Mouse (Mus musculus) bone marrow macrophage, adult 2 months (primary cell): ENCODE results near the gene Map1b.

ENCODE experiments used
- CTCF ChIP-seq: IDR thresholded peaks from 2 replicates; pipeline ENCODE4 v1.5.1; 2012; ENCODE audit warnings: low read depth, mild to moderate bottlenecking, low read length, moderate library complexity
- POLR2A ChIP-seq: IDR thresholded peaks from 2 replicates; pipeline ENCODE4 v1.6.1; 2012; ENCODE audit warnings: mild to moderate bottlenecking, low read depth, low read length, borderline replicate concordance

DNA sequence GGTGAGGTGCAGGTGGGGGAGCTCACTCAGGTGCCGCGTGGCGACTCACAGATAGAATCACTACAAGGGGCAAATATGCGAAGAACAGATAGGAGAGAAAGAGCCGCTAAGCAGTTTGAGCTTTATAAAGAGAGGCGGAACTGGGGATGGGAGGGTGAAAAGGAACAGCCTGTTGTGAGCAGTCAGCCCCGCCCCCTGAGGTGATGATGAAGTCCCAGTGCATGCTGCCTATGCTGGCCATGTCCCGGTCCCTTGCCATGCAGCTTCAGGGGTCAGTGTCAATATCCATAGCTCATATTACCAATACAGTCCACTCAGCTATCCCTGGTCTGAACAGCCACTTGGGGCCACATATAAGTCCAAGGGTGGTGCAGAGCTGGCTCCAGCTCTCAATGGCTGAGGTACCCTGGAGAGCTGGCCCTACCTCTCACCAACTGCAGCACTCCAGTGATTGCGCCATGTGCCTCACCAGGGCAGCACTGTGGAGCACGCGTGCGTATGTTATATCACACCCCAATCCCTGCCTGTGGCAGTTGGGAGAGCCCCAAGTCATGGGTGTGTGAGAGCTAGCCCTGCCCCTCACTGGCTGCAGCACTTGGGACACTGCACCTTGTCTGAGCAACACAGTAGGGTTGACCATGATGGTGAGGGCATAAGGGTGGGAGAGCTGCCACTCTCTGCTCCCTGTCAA is 42.0 kb upstream of the Map1b start:
- TF ChIP-seq CTCF (no peak), POLR2A (no peak)
